Mouse (Mus musculus): ENCODE data around the gene Hacd2.

DNA sequence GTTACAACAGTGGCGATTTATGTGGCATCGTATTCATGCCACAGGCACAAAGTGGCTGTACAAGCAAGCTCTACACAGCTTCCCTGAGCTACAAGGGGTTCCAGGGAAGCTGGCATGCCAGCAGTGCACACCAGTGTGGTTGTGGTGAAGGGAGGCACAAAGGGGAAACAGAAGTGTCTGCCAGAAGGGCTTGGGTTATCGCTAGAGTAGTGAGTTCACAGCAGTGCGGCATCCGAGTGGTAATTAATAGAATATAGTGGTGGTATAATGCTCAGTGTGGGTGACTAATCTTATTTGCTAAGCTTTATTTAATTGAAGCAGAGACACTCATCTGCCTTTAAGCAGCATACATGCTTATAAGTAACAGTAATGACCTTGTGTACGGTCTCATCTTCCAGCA, 43.5 kb downstream of the Hacd2 start:
- TF ChIP-seq MYC (IDR thresholded peaks at IDR 0.05; ENCODE audit: low read depth, low read length) (no peak), CTCF (conservative IDR thresholded peaks at IDR 0.05 in 1 of 2, IDR thresholded peaks at IDR 0.05 in 1 of 2; ENCODE audit: low read depth in 2 of 2, low read length in 2 of 2) (no peak), BHLHE40 (IDR thresholded peaks at IDR 0.05; ENCODE audit: low read depth, low read length) (no peak), TBP (conservative IDR thresholded peaks at IDR 0.05; ENCODE audit: low read depth, low read length) (no peak), GABPA (IDR thresholded peaks at IDR 0.05; ENCODE audit: insufficient replicate concordance, low read depth, low read length) (no peak)

Data from CH12.LX (cell line).